Mouse (Mus musculus) cerebellum, adult 2 months (tissue): ENCODE data around the gene Usp49.

Source experiments
- CTCF ChIP-seq: fragments of 200-500 bp; IDR thresholded peaks from 2 replicates; pipeline ENCODE4 v1.5.1; 2011; ENCODE audit warnings: low read depth, mild to moderate bottlenecking, control low read depth, low read length, moderate library complexity, borderline replicate concordance; ENCODE audit not compliant: insufficient read depth
- POLR2A ChIP-seq: fragments of 200-500 bp; IDR thresholded peaks from 2 replicates; pipeline ENCODE4 v1.6.1; 2011; ENCODE audit warnings: low read length, control low read depth, borderline replicate concordance; ENCODE audit not compliant: insufficient read depth

DNA sequence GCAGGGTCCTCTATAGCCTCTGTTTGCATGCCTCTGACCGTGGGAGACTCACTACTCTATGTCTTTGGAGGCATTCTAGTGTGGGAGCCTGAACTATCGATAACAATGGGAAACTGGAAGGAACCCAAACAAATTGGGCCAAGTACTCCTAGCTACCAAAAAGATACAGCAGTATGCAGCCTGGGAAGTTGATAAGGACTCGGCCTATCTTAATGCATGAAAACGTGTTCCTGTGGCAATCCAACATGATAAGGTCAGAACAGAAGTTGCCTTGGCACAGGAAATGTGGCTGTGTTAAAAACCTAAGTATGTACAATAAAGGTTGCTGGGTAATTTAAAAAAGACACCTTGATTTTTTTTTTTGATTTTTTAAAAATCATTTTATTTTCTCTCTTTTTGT lies 90.7 kb downstream of the Usp49 start:
- TF ChIP-seq POLR2A (no peak), CTCF (no peak)
